Mouse (Mus musculus): ENCODE measurements around the gene Josd1. TPM values are rescaled to one million over a fixed set of nuclear protein-coding genes. Genes with fewer than 3 reads are reported as not detected.
A peak's percentile ranks its signal among the peaks of the same experiment; 100 is the strongest.

Josd1 gene
- polyA plus RNA-seq, 1 experiment from 2014 or later: 20.6 TPM

- Histone ChIP-seq H3K9me3 (replicated peaks; ENCODE audit: control insufficient read depth, low read length, poor library complexity, severe bottlenecking) (no peaks in the 10 kb centered on the region), H3K27ac (ENCODE audit: low read length) (peak overlapping the region; percentile 95), H3K4me2 (ENCODE audit: low read length) (peak overlapping the region; percentile 71), H3K4me1 (ENCODE audit: control insufficient read depth, insufficient read depth, low read length) (peaks cover 59% of the 10 kb centered on the region), H3K27me3 (ENCODE audit: control insufficient read depth, insufficient read depth, low read depth, low read length) (no peaks in the 10 kb centered on the region), H3K4me3 (ENCODE audit: low read depth, low read length) (peak overlapping the region; percentile 74), H3K36me3 (ENCODE audit: control insufficient read depth, insufficient read depth, low read length) (no peaks in the 10 kb centered on the region), H3K9ac (ENCODE audit: low read depth, low read length) (peak overlapping the region; percentile 83)
- ATAC-seq: no peak
- WGBS: 2% methylated on average over 8 of the region's 8 CpGs
Observed at GRCm38 (mm10) chr15:79688268-79688956, 693 bp upstream of the Josd1 start.

- WGBS: under 1% methylated on average over 21 of the region's 33 CpGs
- H3K36me3 ChIP-seq (ENCODE audit: control insufficient read depth, insufficient read depth, low read length): no peaks in the 10 kb centered on the region
- peak overlapping the region; percentile 83 for H3K9ac ChIP-seq (ENCODE audit: low read depth, low read length)
- H3K4me1 ChIP-seq (ENCODE audit: control insufficient read depth, insufficient read depth, low read length): peaks cover 58% of the 10 kb centered on the region
- no peaks in the 10 kb centered on the region for H3K27me3 ChIP-seq (ENCODE audit: control insufficient read depth, insufficient read depth, low read depth, low read length)
- peak overlapping the region; percentile 74 for H3K4me3 ChIP-seq (ENCODE audit: low read depth, low read length)
- peak overlapping the region; percentile 95 for H3K27ac ChIP-seq (ENCODE audit: low read length)
- ATAC-seq: no peak
- no peaks in the 10 kb centered on the region for H3K9me3 ChIP-seq (replicated peaks; ENCODE audit: control insufficient read depth, low read length, poor library complexity, severe bottlenecking)
- peak overlapping the region; percentile 71 for H3K4me2 ChIP-seq (ENCODE audit: low read length)
Observed at GRCm38 (mm10) chr15:79687175-79687574, 544 bp downstream of the Josd1 start.

- Histone ChIP-seq H3K36me3 (ENCODE audit: control insufficient read depth, insufficient read depth, low read length) (no peaks in the 10 kb centered on the region), H3K27ac (ENCODE audit: low read length) (no peak overlapping the region), H3K4me3 (ENCODE audit: low read depth, low read length) (peak overlapping the region; percentile 74), H3K4me2 (ENCODE audit: low read length) (peak overlapping the region; percentile 71), H3K9ac (ENCODE audit: low read depth, low read length) (peak overlapping the region; percentile 83), H3K9me3 (replicated peaks; ENCODE audit: control insufficient read depth, low read length, poor library complexity, severe bottlenecking) (no peaks in the 10 kb centered on the region), H3K4me1 (ENCODE audit: control insufficient read depth, insufficient read depth, low read length) (peaks cover 53% of the 10 kb centered on the region), H3K27me3 (ENCODE audit: control insufficient read depth, insufficient read depth, low read depth, low read length) (no peaks in the 10 kb centered on the region)
- no peak for ATAC-seq
- 17% methylated on average over 14 of the region's 15 CpGs for WGBS
Observed at GRCm38 (mm10) chr15:79686046-79686869, 1.5 kb downstream of the Josd1 start.

- no peaks in the 10 kb centered on the region for H3K9me3 ChIP-seq (replicated peaks; ENCODE audit: control insufficient read depth, low read length, poor library complexity, severe bottlenecking)
- H3K4me2 ChIP-seq (ENCODE audit: low read length): peak overlapping the region; percentile 71
- H3K4me1 ChIP-seq (ENCODE audit: control insufficient read depth, insufficient read depth, low read length): peaks cover 56% of the 10 kb centered on the region
- WGBS: 54% methylated on average over 6 of the region's 6 CpGs
- H3K9ac ChIP-seq (ENCODE audit: low read depth, low read length): peak overlapping the region; percentile 83
- H3K27ac ChIP-seq (ENCODE audit: low read length): no peak overlapping the region
- no peaks in the 10 kb centered on the region for H3K27me3 ChIP-seq (ENCODE audit: control insufficient read depth, insufficient read depth, low read depth, low read length)
- no peaks in the 10 kb centered on the region for H3K36me3 ChIP-seq (ENCODE audit: control insufficient read depth, insufficient read depth, low read length)
- no peak for ATAC-seq
- H3K4me3 ChIP-seq (ENCODE audit: low read depth, low read length): peak overlapping the region; percentile 74
Observed at GRCm38 (mm10) chr15:79685141-79685641, 2.5 kb downstream of the Josd1 start.

GRCm38 (mm10) chr15:79684616-79685015 is 3.1 kb downstream of the Josd1 start:
- H3K9me3 ChIP-seq (replicated peaks; ENCODE audit: control insufficient read depth, low read length, poor library complexity, severe bottlenecking): no peaks in the 10 kb centered on the region
- H3K4me1 ChIP-seq (ENCODE audit: control insufficient read depth, insufficient read depth, low read length): peaks cover 53% of the 10 kb centered on the region

GRCm38 (mm10) chr15:79683707-79684465 is 3.8 kb downstream of the Josd1 start:
- H3K27me3 ChIP-seq (ENCODE audit: control insufficient read depth, insufficient read depth, low read depth, low read length): no peaks in the 10 kb centered on the region
- no peak overlapping the region for H3K4me3 ChIP-seq (ENCODE audit: low read depth, low read length)
- ATAC-seq: no peak
- no peaks in the 10 kb centered on the region for H3K36me3 ChIP-seq (ENCODE audit: control insufficient read depth, insufficient read depth, low read length)
- H3K27ac ChIP-seq (ENCODE audit: low read length): no peak overlapping the region
- H3K9me3 ChIP-seq (replicated peaks; ENCODE audit: control insufficient read depth, low read length, poor library complexity, severe bottlenecking): no peaks in the 10 kb centered on the region
- H3K4me1 ChIP-seq (ENCODE audit: control insufficient read depth, insufficient read depth, low read length): peaks cover 51% of the 10 kb centered on the region
- H3K9ac ChIP-seq (ENCODE audit: low read depth, low read length): no peak overlapping the region
- WGBS: 77% methylated on average over 19 of the region's 19 CpGs
- H3K4me2 ChIP-seq (ENCODE audit: low read length): peak overlapping the region; percentile 71

More at GRCm38 (mm10) chr15:79684616-79685015, 3.1 kb downstream of the Josd1 start:
- no peak overlapping the region for H3K9ac ChIP-seq (ENCODE audit: low read depth, low read length)
- no peaks in the 10 kb centered on the region for H3K27me3 ChIP-seq (ENCODE audit: control insufficient read depth, insufficient read depth, low read depth, low read length)
- 77% methylated on average over 6 of the region's 6 CpGs for WGBS
- no peaks in the 10 kb centered on the region for H3K36me3 ChIP-seq (ENCODE audit: control insufficient read depth, insufficient read depth, low read length)
- H3K4me2 ChIP-seq (ENCODE audit: low read length): peak overlapping the region; percentile 71
- H3K27ac ChIP-seq (ENCODE audit: low read length): no peak overlapping the region
- ATAC-seq: no peak
- H3K4me3 ChIP-seq (ENCODE audit: low read depth, low read length): peak overlapping the region; percentile 74; the same call in 1 of the 2 replicates

- no peak overlapping the region for H3K4me3 ChIP-seq (ENCODE audit: low read depth, low read length)
- H3K9ac ChIP-seq (ENCODE audit: low read depth, low read length): no peak overlapping the region
- H3K27ac ChIP-seq (ENCODE audit: low read length): no peak overlapping the region
- H3K36me3 ChIP-seq (ENCODE audit: control insufficient read depth, insufficient read depth, low read length): no peaks in the 10 kb centered on the region
- no peaks in the 10 kb centered on the region for H3K27me3 ChIP-seq (ENCODE audit: control insufficient read depth, insufficient read depth, low read depth, low read length)
- H3K4me2 ChIP-seq (ENCODE audit: low read length): peak overlapping the region; percentile 7; the same call in 1 of the 2 replicates
- no peaks in the 10 kb centered on the region for H3K9me3 ChIP-seq (replicated peaks; ENCODE audit: control insufficient read depth, low read length, poor library complexity, severe bottlenecking)
- 87% methylated on average over 6 of the region's 6 CpGs for WGBS
- peaks cover 46% of the 10 kb centered on the region for H3K4me1 ChIP-seq (ENCODE audit: control insufficient read depth, insufficient read depth, low read length)
- ATAC-seq: no peak
Observed at GRCm38 (mm10) chr15:79683146-79683545, 4.6 kb downstream of the Josd1 start.

- peaks cover 46% of the 10 kb centered on the region for H3K4me1 ChIP-seq (ENCODE audit: control insufficient read depth, insufficient read depth, low read length)
- no peak overlapping the region for H3K4me3 ChIP-seq (ENCODE audit: low read depth, low read length)
- no peaks in the 10 kb centered on the region for H3K27me3 ChIP-seq (ENCODE audit: control insufficient read depth, insufficient read depth, low read depth, low read length)
- no peaks in the 10 kb centered on the region for H3K36me3 ChIP-seq (ENCODE audit: control insufficient read depth, insufficient read depth, low read length)
- H3K27ac ChIP-seq (ENCODE audit: low read length): no peak overlapping the region
- no peak overlapping the region for H3K4me2 ChIP-seq (ENCODE audit: low read length)
- no peak for ATAC-seq
- no peak overlapping the region for H3K9ac ChIP-seq (ENCODE audit: low read depth, low read length)
- no peaks in the 10 kb centered on the region for H3K9me3 ChIP-seq (replicated peaks; ENCODE audit: control insufficient read depth, low read length, poor library complexity, severe bottlenecking)
- 92% methylated on average over 4 of the region's 4 CpGs for WGBS
Observed at GRCm38 (mm10) chr15:79681973-79682372, 5.7 kb downstream of the Josd1 start.

Measured in midbrain, embryonic 16.5 days (tissue).